Mouse (Mus musculus) CD4-positive naive resting alpha-beta T cell, adult 57 days (primary cell): ENCODE results near the gene Gm14139. TPM values are rescaled to one million over a fixed set of nuclear protein-coding genes. Genes with fewer than 3 reads are reported as not detected.

Experiments
- total RNA-seq: library from RNA; stranded (reverse); gene quantifications from one replicate; pipeline ENCODE4 v1.2.4, GENCODE M21; 2023

Gm14139 gene
- 0.41 TPM for total RNA-seq

GRCm38 (mm10) chr2:150181570-150181999 is at the start of gene Gm14139:
TSS of gene Gm14139 (plus strand) at chr2:150181755.

GRCm38 (mm10) chr2:150136435-150136897 is 45.1 kb upstream of the Gm14139 start, which contains the start of gene Zfp120:
TSS of gene Zfp120 (minus strand) at chr2:150136708.

GRCm38 (mm10) chr2:150179579-150179978 is 2.0 kb upstream of the Gm14139 start, which contains the start of gene Gm10770:
TSS of gene Gm10770 (minus strand) at chr2:150179679.

GRCm38 (mm10) chr2:150217600-150218362 is 36.2 kb downstream of the Gm14139 start, which contains the start of gene Zfp937:
TSS of gene Zfp937 (plus strand) at chr2:150218073.

Other genes with a start within 250 kb of the Gm14139 start
- 8.2 TPM for gene Zfp120, start 45.0 kb upstream of the Gm14139 start, total RNA-seq
- not detected for gene Gm10770, start 2.1 kb upstream of the Gm14139 start, total RNA-seq
- gene Zfp937, start 36.3 kb downstream of the Gm14139 start, total RNA-seq: 6.7 TPM
- gene Gm21994, start 73.8 kb downstream of the Gm14139 start, total RNA-seq: 16.6 TPM
- gene Gm14124, start 75.8 kb downstream of the Gm14139 start, total RNA-seq: 0.53 TPM
- gene Gm10130, start 141.9 kb downstream of the Gm14139 start, total RNA-seq: 8.9 TPM
- 9.8 TPM for gene 3300002I08Rik, start 181.0 kb downstream of the Gm14139 start, total RNA-seq